Mouse (Mus musculus) CH12.LX (cell line): ENCODE results near the gene Nrgn. TPM values are rescaled to one million over a fixed set of nuclear protein-coding genes. Genes with fewer than 3 reads are reported as not detected.

ENCODE experiments used
- DNase-seq: peaks from one replicate; pipeline ENCODE4 v3.0.0-alpha.2; 2013; ENCODE audit errors: extremely low read depth
- H3K27ac ChIP-seq: 2 replicates; pipeline ENCODE4 v1.5.1; 2012; ENCODE audit warnings: low read depth, mild to moderate bottlenecking, control low read depth, moderate library complexity; ENCODE audit not compliant: insufficient read depth
- H3K27me3 ChIP-seq: replicated peaks from 2 replicates; pipeline ENCODE3; 2012; ENCODE audit warnings: inconsistent platforms
- H3K36me3 ChIP-seq, 2 experiments: replicated peaks in 1 of 2; 2 replicates each; pipeline versions ENCODE3 to v1.6.1; 2012; ENCODE audit warnings: inconsistent platforms in 1 of 2, low read length in 1 of 2, mild to moderate bottlenecking in 1 of 2, mixed read lengths in 1 of 2, moderate library complexity in 1 of 2; ENCODE audit not compliant: control insufficient read depth in 1 of 2, insufficient read depth in 1 of 2
- H3K4me1 ChIP-seq, 2 experiments: 2 replicates each; pipeline ENCODE4 v1.6.1; 2012; ENCODE audit warnings: inconsistent platforms in 1 of 2, moderate library complexity in 1 of 2; ENCODE audit not compliant: insufficient read depth in 2 of 2, control insufficient read depth in 1 of 2
- H3K4me2 ChIP-seq: 2 replicates; pipeline ENCODE4 v1.6.1; 2012; ENCODE audit warnings: low read depth, mild to moderate bottlenecking, control low read depth; ENCODE audit not compliant: poor library complexity, insufficient read depth, severe bottlenecking
- H3K4me3 ChIP-seq, 3 experiments: fragments of 150-350 bp in 1 of 3; sonication (generic) in 1 of 3; replicated peaks in 1 of 3; 2 replicates each; pipeline versions ENCODE3 to v1.5.1; 2011 to 2012; ENCODE audit warnings: low read depth in 2 of 3, low read length in 2 of 3, mild to moderate bottlenecking in 2 of 3, moderate library complexity in 2 of 3, control low read depth in 1 of 3, improper control_type of control experiment in 1 of 3, inconsistent platforms in 1 of 3, mixed read lengths in 1 of 3; ENCODE audit not compliant: poor library complexity in 1 of 3
- H3K79me2 ChIP-seq: replicated peaks from 2 replicates; pipeline ENCODE4 v1.6.1; 2012; ENCODE audit warnings: mild to moderate bottlenecking, moderate library complexity; ENCODE audit not compliant: control insufficient read depth, poor library complexity, insufficient read depth, severe bottlenecking; ENCODE audit errors: extremely low read depth
- H3K9ac ChIP-seq: 2 replicates; pipeline ENCODE4 v1.6.1; 2012; ENCODE audit warnings: low read depth, mild to moderate bottlenecking, control low read depth, moderate library complexity; ENCODE audit not compliant: insufficient read depth
- H3K9me3 ChIP-seq: replicated peaks from 2 replicates; pipeline ENCODE3; 2012; ENCODE audit warnings: low read length, inconsistent platforms, mixed read lengths
- CHD1 ChIP-seq: IDR thresholded peaks from 2 replicates; pipeline ENCODE4 v1.6.1; 2012; ENCODE audit warnings: low read depth, low read length, improper control_type of control experiment, inconsistent platforms
- CTCF ChIP-seq, 2 experiments: IDR thresholded peaks in 1 of 2; conservative IDR thresholded peaks in 1 of 2; 2 replicates each; pipeline ENCODE4 v1.5.1; 2011 to 2012; ENCODE audit warnings: low read depth in 2 of 2, low read length in 2 of 2, improper control_type of control experiment in 1 of 2, inconsistent platforms in 1 of 2, mild to moderate bottlenecking in 1 of 2, moderate library complexity in 1 of 2
- E2F4 ChIP-seq: IDR thresholded peaks from 2 replicates; pipeline ENCODE4 v1.6.1; 2011; ENCODE audit warnings: low read depth, low read length, improper control_type of control experiment; ENCODE audit not compliant: insufficient replicate concordance
- ELF1 ChIP-seq: IDR thresholded peaks from 2 replicates; pipeline ENCODE4 v1.6.1; 2014; ENCODE audit warnings: low read depth, mild to moderate bottlenecking, inconsistent platforms, low read length, improper control_type of control experiment
- ETS1 ChIP-seq: conservative IDR thresholded peaks from 2 replicates; pipeline ENCODE4 v1.6.1; 2012; ENCODE audit warnings: low read depth, mild to moderate bottlenecking, inconsistent platforms, low read length, improper control_type of control experiment, moderate library complexity
- HCFC1 ChIP-seq: IDR thresholded peaks from 2 replicates; pipeline ENCODE4 v1.6.1; 2012; ENCODE audit warnings: low read depth, mild to moderate bottlenecking, inconsistent platforms, low read length, improper control_type of control experiment
- JUN ChIP-seq: IDR thresholded peaks from 2 replicates; pipeline ENCODE4 v1.6.1; 2011; ENCODE audit warnings: low read depth, mild to moderate bottlenecking, low read length, improper control_type of control experiment, moderate library complexity; ENCODE audit not compliant: insufficient read depth
- JUND ChIP-seq: conservative IDR thresholded peaks from 2 replicates; pipeline ENCODE4 v1.6.1; 2011; ENCODE audit warnings: low read depth, low read length, improper control_type of control experiment
- MAFK ChIP-seq: IDR thresholded peaks from 2 replicates; pipeline ENCODE4 v1.6.1; 2011; ENCODE audit warnings: low read length, improper control_type of control experiment; ENCODE audit not compliant: insufficient replicate concordance
- MAX ChIP-seq: IDR thresholded peaks from 2 replicates; pipeline ENCODE4 v1.6.1; 2011; ENCODE audit warnings: low read length, improper control_type of control experiment
- MAZ ChIP-seq: IDR thresholded peaks from 2 replicates; pipeline ENCODE4 v1.6.1; 2012; ENCODE audit warnings: low read depth, mild to moderate bottlenecking, inconsistent platforms, low read length, improper control_type of control experiment, moderate library complexity
- MXI1 ChIP-seq: IDR thresholded peaks from 2 replicates; pipeline ENCODE4 v1.6.1; 2011; ENCODE audit warnings: mild to moderate bottlenecking, low read depth, low read length, improper control_type of control experiment
- MYC ChIP-seq: IDR thresholded peaks from 2 replicates; pipeline ENCODE4 v1.6.1; 2011; ENCODE audit warnings: low read depth, mild to moderate bottlenecking, improper control_type of control experiment, low read length
- NELFE ChIP-seq: IDR thresholded peaks from 2 replicates; pipeline ENCODE4 v1.6.1; 2011; ENCODE audit warnings: low read depth, low read length, improper control_type of control experiment
- NRF1 ChIP-seq: IDR thresholded peaks from 2 replicates; pipeline ENCODE4 v1.6.1; 2014; ENCODE audit warnings: low read depth, mild to moderate bottlenecking, inconsistent platforms, low read length, improper control_type of control experiment, moderate library complexity
- PAX5 ChIP-seq: IDR thresholded peaks from 2 replicates; pipeline ENCODE4 v1.6.1; 2012; ENCODE audit warnings: low read length, inconsistent platforms, mixed read lengths
- POLR2AphosphoS2 ChIP-seq: IDR thresholded peaks from 2 replicates; pipeline ENCODE4 v1.6.1; 2011; ENCODE audit warnings: low read depth, low read length, improper control_type of control experiment
- RAD21 ChIP-seq: IDR thresholded peaks from 2 replicates; pipeline ENCODE4 v1.6.1; 2011; ENCODE audit warnings: low read depth, mild to moderate bottlenecking, low read length, improper control_type of control experiment, moderate library complexity
- RCOR1 ChIP-seq: conservative IDR thresholded peaks from 2 replicates; pipeline ENCODE4 v1.6.1; 2012; ENCODE audit warnings: low read depth, mild to moderate bottlenecking, inconsistent platforms, low read length, improper control_type of control experiment
- SIN3A ChIP-seq: IDR thresholded peaks from 2 replicates; pipeline ENCODE4 v1.6.1; 2012; ENCODE audit warnings: low read length, improper control_type of control experiment, inconsistent platforms
- TBP ChIP-seq: conservative IDR thresholded peaks from 2 replicates; pipeline ENCODE4 v1.6.1; 2011; ENCODE audit warnings: low read depth, low read length, improper control_type of control experiment
- TCF12 ChIP-seq: IDR thresholded peaks from 2 replicates; pipeline ENCODE4 v1.6.1; 2014; ENCODE audit warnings: low read depth, mild to moderate bottlenecking, inconsistent platforms, low read length, improper control_type of control experiment
- USF1 ChIP-seq: IDR thresholded peaks from 2 replicates; pipeline ENCODE4 v1.6.1; 2014; ENCODE audit warnings: low read depth, mild to moderate bottlenecking, inconsistent platforms, low read length, improper control_type of control experiment
- USF2 ChIP-seq: conservative IDR thresholded peaks from 2 replicates; pipeline ENCODE4 v1.6.1; 2011; ENCODE audit warnings: low read depth, low read length, improper control_type of control experiment
- ZC3H11A ChIP-seq: IDR thresholded peaks from 2 replicates; pipeline ENCODE4 v1.6.1; 2012; ENCODE audit warnings: low read depth, mild to moderate bottlenecking, inconsistent platforms, low read length, improper control_type of control experiment
- dilution Hi-C: fragments of 300-500 bp; cut with MboI; formaldehyde crosslinking; loops from 2 replicates; pipeline ENCODE4 v1.14.3; 2020; ENCODE audit warnings: low sequenced_read_pairs; ENCODE audit not compliant: extremely low pct_unique_long_range_greater_than_20kb, extremely low pct_ligation_motif_present
- in situ Hi-C: fragments of 300-500 bp; cut with MboI; formaldehyde crosslinking; loops from 3 replicates; pipeline ENCODE4 v1.14.3; 2019; ENCODE audit warnings: low sequenced_read_pairs, low pct_ligation_motif_present, low pct_unique_long_range_greater_than_20kb, mixed read lengths
- polyA plus RNA-seq: library from polyadenylated mRNA; unstranded; fragments of >175 nt; gene quantifications from 2 replicates; pipeline ENCODE4 v1.2.1, GENCODE M21; 2012; ENCODE audit warnings: low read depth; ENCODE audit not compliant: insufficient read length
- total RNA-seq, 2 experiments: library from RNA; depleted of rRNA; stranded (reverse); fragments of 300-350 nt in 1 of 2; fragments of >200 nt in 1 of 2; gene quantifications; 2 replicates each; pipeline ENCODE4 v1.2.3; 2012 to 2014

Gene Nrgn
- total and polyA plus RNA-seq, 3 experiments, result 0.42 to 4.1 TPM; not detected in 1

GRCm38 (mm10) chr9:37567454-37567853, 14.8 kb upstream of the Nrgn start (continued):
- TF ChIP-seq ELF1, result no peak
- TF ChIP-seq, all 38 proteins: peak for 0

- no peak for DNase-seq
- no peaks in the 10 kb centered on the region for H3K36me3 ChIP-seq
- H3K4me3 ChIP-seq, result no peak overlapping the region
- H3K79me2 ChIP-seq, result no peaks in the 10 kb centered on the region
- no peak overlapping the region for H3K4me2 ChIP-seq
- H3K27ac ChIP-seq, result no peak overlapping the region
- H3K27me3 ChIP-seq, result no peaks in the 10 kb centered on the region
- peaks cover 0 to 12% of the 10 kb centered on the region in 2 experiments; a peak in 2 of 4 replicates for H3K4me1 ChIP-seq
- no peaks in the 10 kb centered on the region for H3K9me3 ChIP-seq
- dilution Hi-C loops, result no loop called here
- TF ChIP-seq JUND (no peak), USF1 (no peak), MAZ (no peak), JUN (no peak), MYC (no peak), NELFE (no peak), MAFK (no peak), E2F4 (no peak), CTCF (conservative IDR thresholded peaks at IDR 0.05 in 1 of 2, IDR thresholded peaks at IDR 0.05 in 1 of 2; ENCODE audit: low read depth in 2 of 2, low read length in 2 of 2) (no peak), ETS1 (no peak), MAX (no peak), RAD21 (no peak), CHD1 (no peak), HCFC1 (no peak), ZC3H11A (no peak), NRF1 (no peak)
- in situ Hi-C loops, result no loop called here
- H3K9ac ChIP-seq, result no peak overlapping the region
Measured at GRCm38 (mm10) chr9:37567019-37567418, 14.3 kb upstream of the Nrgn start.

GRCm38 (mm10) chr9:37563805-37564204, 11.1 kb upstream of the Nrgn start:
- Histone ChIP-seq H3K27me3 (no peaks in the 10 kb centered on the region), H3K36me3 (no peaks in the 10 kb centered on the region), H3K4me1 (peaks cover 0 to 14% of the 10 kb centered on the region in 2 experiments; a peak in 2 of 4 replicates), H3K4me3 (no peak overlapping the region), H3K4me2 (no peak overlapping the region), H3K9ac (no peak overlapping the region), H3K27ac (no peak overlapping the region), H3K9me3 (no peaks in the 10 kb centered on the region), H3K79me2 (no peaks in the 10 kb centered on the region)
- in situ Hi-C loops, result no loop called here
- DNase-seq, result no peak
- TF ChIP-seq MAZ, result no peak
- TF ChIP-seq NRF1, result no peak
- TF ChIP-seq MAX, result no peak
- TF ChIP-seq TBP, result no peak
- no peak for TF ChIP-seq SIN3A
- TF ChIP-seq CTCF (conservative IDR thresholded peaks at IDR 0.05 in 1 of 2, IDR thresholded peaks at IDR 0.05 in 1 of 2; ENCODE audit: low read depth in 2 of 2, low read length in 2 of 2), result no peak
- no peak for TF ChIP-seq POLR2AphosphoS2
- no peak for TF ChIP-seq TCF12
- no peak for TF ChIP-seq E2F4
- no peak for TF ChIP-seq NELFE
- no peak for TF ChIP-seq USF1
- no peak for TF ChIP-seq USF2
- TF ChIP-seq RCOR1, result no peak
- TF ChIP-seq JUN, result no peak
- no peak for TF ChIP-seq ETS1
- no peak for TF ChIP-seq PAX5
- TF ChIP-seq MXI1, result no peak
- dilution Hi-C loops, result no loop called here
